Mouse (Mus musculus): ENCODE data around the gene Cpa1.

The Cpa1 gene

DNA sequence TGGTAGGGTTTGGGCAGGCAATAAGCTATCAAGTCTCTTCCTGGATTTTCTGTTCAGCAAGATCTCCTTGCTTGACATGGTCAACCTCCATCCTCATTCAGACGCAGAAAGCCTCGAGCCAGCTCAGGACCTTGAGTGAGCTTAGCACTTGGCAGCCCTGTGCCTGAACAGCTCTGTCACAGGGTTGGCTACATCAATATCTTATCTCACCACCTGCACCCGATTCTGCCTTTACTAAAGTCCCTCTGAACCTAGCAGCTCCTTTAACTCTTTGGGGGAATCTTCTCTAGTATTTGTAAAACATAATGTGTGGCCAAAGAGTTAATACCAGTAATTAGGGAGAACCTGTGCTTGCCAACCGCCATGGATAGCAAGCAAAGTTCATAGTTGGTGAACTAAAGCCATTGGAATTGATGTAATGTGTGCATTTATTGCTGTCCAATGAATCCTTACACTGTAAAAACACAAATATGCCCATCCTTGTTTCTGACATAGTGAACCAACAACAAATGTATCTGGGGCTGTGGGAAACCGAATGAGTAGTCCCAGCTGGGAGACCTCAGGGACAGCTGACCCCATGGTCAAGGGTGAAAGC is at the start of gene Cpa1:
Gene Cpa1 (plus strand): TSS at position 545 of the 595 bp plus-strand sequence.
- DNase-seq (ENCODE audit: low spot score in 2 of 2): no peak

DNA sequence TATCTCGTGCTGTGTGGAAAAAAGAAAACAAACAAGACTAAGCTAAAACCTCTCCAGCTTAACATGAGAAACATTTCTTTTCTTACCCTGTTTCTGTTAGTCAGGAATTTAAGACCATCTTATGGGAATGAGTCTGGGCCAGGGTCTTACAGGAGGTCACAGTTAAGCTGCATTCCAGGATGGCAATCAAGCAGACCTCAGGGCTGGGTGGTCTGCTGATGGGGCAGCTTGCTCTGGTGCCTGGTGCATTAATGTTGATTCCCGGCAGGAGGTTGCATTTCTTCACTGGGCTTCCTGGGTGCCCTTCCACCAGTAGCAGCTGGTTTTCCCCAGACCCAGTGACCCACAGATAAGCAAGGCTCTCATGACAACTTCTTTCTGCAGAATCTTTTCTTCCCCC is 49.2 kb upstream of the Cpa1 start:
- no peak for DNase-seq (ENCODE audit: low spot score in 2 of 2)

DNA sequence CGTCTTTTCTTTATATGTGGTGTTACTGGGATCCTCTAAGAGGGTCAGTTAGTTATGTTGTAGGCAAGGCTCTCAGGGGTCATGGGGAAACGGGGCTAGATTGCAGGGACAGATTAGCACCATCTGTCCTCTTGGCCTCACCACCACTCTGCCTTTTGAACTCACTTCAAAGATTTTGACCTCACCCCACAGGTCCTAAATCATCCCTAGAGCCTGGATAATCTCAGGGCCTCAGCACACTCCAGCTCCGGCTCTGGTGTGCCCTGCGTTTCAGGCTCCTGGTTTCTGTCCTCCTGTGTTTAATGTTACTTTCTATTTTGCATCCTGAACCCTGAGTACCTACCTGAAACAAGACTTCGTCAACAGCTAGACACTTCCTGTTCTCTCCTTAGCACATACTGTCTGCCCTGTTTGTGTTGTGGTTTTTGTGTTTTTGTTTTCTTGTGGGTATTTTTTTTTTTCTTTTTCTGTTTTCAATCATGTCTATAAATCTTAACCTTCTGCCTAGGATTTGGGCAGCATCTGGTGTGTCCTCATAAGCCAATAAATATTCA is 47.1 kb upstream of the Cpa1 start:
- DNase-seq (ENCODE audit: low spot score in 2 of 2): no peak

DNA sequence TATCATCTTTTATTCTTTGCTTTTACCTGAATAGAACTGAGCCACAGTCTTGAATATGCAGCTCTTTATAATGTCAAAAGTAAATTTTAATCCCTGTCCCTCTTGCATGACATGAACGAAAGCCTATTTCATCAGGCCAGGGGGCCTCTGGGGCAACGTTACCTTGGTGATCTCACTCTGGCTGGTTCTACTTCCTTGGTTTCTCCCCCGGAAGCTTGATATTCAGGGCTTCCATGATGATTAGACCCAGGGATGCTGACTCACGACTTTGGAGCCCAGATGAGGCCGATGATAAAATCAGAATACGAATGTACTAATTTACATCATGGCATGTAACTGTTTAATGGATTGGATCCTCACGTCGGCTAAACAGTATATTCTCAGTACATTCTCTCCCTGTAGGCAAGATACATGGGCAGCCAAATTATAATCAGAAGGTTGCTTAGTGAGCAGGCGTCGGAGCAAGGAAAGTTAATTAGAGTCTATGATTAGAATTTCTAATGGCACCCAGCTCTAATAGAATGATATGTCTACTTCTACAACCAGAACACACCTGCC is 46.5 kb upstream of the Cpa1 start:
- no peak for DNase-seq (ENCODE audit: low spot score in 2 of 2)

DNA sequence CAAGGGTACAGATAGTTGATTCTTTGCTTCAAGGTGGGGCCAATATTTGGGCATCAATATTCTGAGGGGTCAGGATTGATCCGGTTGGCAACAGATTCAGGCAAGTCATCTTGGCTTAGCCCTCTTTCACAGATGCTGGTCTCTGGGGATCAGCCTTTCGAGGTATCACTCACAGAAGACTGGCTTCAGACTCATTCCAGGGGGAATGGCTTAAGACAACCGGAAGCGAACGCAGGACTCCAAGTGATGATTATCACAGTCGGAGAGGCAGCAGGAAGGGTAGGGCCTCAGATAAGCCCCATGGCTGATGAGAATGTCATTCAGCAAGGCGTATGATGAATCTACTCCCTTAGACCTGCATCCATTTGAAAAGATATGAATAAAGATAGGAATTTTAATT is 44.7 kb upstream of the Cpa1 start:
- DNase-seq (ENCODE audit: low spot score in 2 of 2): no peak

DNA sequence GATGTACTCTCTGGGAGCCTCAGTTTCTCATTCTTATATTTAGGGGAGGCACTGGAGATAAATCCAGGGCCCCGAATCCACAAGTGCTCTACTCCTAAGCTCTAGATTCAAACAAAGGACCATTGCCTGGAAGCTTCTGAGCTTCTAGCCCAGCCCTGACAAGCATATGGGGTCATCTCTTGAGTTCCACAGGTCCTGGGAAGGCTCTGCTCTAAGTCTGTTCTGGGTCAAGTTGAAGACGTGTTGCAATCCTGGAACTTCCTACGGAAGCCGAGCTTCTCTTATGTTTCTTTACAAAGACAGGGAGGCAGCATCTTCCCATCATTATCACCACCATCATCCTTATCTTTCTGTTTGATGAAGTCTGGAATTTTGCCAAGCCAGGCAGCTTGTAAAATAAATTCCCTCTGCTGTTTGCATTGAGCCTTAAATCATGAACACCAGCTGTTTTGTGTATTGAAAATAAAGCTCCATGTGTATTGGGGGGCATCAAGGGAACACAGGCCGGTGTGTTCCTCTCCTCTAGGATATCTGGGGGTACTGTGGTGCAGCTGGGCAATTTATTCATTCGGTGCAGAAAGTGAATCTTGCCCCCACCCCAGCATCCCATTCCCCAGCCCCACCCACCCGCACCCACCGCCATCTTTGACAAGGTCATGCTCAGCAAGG is 42.7 kb upstream of the Cpa1 start:
- no peak for DNase-seq (ENCODE audit: low spot score in 2 of 2)

DNA sequence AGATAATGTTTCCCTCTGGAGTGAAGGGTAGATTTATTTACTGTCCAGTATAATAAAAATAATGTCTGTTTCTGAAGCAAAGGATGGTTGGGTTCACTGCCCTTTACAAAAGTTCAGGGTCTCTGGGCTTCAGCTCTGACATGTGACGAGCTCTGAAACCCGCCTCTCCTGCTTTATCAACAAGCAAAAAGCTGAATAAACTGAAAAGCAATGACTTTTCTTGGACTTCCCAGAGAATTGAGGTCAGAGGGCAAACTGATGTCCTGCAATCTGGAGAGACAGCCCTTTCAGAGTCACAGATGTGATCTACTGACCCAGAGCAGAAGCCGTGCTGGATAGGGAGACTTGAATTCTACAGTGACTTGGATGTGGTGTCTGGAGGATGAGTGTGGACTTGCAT is 39.0 kb upstream of the Cpa1 start:
- DNase-seq (ENCODE audit: low spot score in 2 of 2): no peak

DNA sequence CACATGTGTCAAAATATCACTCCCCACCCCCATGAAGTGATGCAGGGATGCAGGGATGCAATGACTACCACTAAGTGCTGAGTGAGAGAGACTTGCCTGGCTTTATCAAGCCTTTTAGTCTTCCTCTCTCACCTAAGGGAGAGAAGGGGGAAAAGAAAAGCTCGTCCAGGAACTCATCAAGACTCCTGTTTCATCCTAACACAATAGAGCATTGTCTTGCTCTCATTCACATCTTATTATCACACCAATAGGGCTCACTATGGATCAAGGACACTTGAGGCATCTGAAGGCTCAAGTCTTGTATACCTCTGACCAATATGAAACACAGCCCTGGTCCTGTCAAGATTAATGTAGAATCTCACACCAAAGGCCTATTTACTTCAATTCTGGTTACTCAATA is 38.0 kb upstream of the Cpa1 start:
- no peak for DNase-seq (ENCODE audit: low spot score in 2 of 2)

DNA sequence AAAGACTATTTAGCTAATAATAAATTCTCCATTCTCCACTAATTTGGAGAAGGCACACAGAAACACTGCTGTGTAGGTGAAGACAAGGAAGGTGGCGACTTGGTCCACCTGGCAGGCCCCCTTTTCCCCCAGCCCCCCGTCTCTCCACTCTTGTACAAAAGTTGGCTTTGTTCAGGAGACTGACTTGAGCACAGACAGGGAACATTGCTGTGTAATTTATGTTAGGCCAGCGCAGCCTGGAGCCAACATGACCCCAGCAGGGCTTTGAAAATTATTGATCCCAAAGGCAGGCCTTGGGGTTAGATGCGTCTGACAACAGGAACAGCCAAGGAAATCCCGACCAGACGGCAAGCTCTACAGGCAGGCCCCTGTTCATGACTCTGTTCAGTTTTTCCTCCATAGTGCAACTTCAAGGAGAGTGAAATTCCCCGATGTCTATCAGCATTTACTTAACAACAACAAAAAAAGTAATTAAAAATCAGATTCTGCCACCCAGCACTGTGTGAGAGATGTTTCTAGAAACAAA is 34.6 kb upstream of the Cpa1 start:
- no peak for DNase-seq (ENCODE audit: low spot score in 2 of 2)

DNA sequence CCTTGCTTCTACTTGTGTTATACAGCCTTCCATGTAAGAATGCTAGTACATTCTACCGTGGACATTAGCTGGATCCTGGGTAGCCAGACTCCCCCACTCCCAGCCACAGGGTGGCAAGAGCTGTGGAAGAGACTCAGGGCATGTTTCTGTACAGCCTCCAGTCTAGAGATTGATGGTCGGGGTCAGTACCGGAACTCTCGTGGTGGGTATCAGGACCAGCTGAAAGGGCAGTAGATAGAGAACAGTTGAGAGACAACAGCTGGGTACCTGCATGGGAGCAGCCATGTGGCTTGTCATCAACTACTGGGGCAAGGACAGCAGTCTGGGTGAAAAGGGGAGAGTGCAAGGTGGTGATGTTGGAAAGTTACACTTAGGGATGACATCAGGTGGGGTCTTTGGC is 33.9 kb upstream of the Cpa1 start:
- no peak for DNase-seq (ENCODE audit: low spot score in 2 of 2)

DNA sequence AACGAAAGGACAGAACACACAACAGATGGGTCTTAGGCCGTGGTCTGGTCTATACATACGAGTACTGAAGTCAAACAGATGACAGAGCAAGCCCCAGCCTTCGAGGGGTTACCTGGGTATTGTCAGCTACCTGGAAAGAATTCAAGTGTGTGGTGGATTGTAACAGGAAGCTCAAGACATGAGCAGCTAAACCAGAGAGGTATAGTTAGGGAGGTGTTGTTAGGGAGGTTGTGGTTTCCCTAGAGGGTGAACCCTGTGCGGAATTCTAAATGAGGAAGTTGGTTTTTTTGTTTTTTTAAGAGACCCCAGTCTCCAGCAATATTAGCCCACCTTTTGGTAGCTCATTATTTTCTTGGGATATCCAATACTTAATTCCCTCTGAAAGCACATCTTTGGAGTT is 33.3 kb upstream of the Cpa1 start:
- DNase-seq (ENCODE audit: low spot score in 2 of 2): no peak

DNA sequence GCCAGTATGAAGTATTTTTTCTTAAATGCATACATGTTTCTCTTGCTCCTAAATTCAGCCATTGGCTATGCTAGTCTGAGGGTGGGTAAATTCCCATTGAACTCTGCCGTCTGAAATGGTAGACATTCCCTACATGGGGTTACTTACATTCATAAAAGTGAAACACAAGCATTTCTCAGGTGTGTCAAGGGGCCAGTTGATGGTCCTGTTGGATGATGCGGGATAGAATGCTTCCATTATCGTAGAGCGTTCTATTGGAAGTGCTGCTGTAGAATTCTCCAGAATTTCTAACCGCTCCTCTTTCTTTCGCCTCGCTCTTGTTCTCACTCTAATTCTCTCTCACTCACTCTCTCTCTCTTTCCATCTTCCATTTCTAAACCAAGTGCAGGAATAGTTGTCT is 28.3 kb upstream of the Cpa1 start, which contains the start of gene Cpa5:
Gene Cpa5 (plus strand): TSS at position 301 of the 400 bp plus-strand sequence.
- DNase-seq (ENCODE audit: low spot score in 2 of 2): no peak

DNA sequence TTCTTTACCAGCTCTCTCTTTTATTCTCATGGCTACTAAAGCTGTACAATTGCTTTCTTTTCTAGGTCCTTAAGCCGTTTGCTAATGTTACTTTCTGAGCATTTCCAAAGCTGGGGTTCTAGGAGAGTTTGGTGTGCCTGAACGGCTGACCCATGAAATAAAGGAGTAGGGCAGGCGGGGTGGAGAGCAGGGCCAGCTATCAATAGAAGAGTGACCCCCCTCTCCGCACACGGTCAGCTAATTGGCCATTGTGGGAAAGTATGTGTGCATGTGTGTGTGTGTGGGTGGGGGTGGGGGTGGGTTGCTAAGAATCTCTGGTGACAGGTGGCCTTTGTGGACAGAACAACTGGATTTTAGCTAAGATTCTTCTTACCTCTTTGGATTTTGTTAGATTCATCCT is 27.8 kb upstream of the Cpa1 start:
- DNase-seq (ENCODE audit: low spot score in 2 of 2): no peak

DNA sequence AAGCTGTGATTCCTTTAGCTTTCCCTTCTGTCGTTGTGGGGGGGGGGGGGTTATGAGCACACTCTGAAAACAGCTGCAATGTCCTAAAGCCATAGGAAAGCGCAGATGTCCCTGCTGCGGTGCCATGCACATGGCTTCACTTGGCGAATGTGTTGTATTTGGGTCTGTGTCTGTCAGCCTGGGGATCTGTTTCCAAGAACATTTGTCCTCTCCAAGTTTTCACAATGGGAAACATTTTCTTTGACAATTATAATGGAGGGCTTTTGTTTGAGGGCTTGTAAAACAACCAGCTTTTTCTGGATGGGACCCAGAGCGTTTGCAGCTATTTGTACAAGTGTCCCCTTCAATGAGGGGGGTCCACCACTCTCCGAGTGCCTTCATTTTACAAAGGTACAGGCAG is 24.8 kb upstream of the Cpa1 start:
- DNase-seq (ENCODE audit: low spot score in 2 of 2): no peak

DNA sequence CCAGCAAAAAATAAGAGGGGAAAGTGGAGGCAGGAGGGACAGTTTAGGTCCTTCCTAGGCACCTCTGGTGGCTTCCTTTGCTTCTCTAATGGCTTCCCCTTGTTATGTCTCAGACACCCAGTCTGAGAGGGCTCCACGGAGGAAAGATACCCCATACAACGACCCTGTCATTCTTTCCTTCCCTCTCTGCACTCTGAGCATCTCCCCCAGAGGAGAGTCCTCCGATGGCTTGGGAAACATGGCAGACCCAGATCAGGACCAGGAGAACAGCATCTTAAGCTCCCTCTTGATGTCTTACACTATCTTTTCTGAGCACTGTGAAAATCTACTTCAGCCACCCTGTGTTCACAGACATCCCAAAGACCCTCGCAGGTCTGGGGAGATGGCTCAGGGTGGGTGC is 23.3 kb upstream of the Cpa1 start:
- DNase-seq (ENCODE audit: low spot score in 2 of 2): no peak

DNA sequence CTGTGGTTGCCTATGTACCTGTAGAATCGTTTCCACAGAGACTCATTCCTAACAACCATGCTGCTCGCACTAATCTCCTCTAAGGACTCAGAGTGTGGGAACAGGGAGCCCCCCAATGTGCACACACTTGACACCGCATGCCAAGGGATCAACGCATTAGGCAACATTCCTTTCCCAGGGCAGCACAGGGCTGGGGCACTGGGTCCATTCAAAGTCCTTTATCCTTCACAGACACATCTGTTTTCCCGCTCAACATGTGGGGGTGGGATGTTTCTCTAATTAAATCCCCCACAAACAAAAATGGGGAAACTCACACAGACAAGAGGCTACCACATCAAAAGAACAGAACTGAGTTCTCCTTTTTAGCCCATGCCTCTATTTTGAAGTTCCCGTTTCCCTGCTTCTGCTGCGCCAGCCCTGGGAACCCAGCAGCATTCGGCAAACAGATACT is 22.5 kb upstream of the Cpa1 start:
- DNase-seq (ENCODE audit: low spot score in 2 of 2): no peak

DNA sequence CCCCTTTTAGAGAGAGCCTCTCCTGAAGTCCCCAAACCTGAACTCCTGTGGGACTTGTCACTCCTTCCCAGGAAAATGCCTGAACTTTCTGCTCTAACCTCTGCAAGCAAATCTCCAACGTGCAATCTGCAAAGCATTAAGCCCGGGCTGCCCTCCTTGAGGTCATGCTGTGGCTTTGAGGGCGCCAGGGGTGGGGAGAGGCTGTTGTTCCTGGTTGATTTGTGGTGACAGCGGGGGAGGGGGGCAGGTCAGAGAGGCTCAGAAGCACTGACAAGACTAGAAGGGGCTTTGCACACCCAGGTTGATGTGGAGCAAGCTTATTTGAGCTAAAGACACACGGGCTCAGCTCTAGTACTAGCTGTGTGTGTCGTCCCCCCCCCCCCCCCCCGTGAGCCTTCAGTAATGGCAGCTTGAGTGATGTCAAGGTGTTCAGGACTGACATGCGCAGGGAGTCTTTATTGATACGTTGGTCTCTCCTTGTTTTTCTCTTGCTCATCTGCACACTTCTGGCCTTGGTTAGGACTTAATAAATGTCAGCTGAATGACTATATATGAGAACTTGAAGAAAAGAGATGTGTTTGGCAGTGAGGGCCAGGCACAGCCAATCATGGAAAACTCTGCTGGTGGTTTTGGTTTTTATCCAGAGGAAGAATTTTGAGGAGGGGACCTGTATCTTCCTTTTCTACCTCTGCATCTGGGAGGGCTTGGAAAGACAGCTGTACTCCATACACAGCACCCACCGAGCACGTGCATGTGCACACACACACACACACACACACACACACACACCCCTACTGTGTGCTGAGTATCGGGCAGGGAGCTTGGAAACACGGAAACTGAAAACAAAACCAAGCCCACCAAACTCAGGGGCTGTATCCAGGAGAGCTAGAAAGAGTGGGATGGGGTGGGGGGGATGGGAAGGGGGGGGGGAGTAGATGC is 21.7 kb upstream of the Cpa1 start:
- DNase-seq (ENCODE audit: low spot score in 2 of 2): no peak

DNA sequence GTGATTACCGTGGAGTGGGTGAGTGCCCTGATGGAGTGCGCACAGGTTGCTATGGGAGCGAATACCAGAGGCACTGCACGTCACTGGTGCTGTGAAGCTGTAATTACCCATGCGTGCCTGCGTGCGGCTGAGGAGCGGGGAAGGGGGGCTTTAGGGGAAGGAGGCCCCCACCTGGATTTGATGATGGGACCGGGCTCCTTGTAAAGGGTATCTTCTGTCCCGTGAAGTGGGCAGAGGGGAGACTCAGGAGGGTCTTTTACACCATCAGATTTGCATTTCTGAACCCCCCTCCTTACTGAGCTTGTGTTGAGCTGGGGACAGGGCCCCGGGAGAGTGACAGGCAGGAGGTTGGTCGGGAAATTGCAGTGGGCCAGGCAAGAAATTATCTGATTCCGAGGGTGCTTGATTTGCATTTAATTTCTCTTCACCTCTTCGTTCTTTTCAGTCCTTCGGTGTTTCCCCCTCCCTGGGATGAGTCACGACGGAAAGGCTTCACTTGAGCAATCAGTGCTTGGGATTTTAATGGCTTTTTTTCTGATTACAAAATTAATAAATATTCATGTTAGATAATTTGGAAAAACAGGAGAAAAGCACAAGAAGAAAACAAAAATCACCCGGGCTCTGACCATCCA is 20.9 kb upstream of the Cpa1 start:
- peak; percentile 47 to 72 for DNase-seq (ENCODE audit: low spot score in 2 of 2)

DNA sequence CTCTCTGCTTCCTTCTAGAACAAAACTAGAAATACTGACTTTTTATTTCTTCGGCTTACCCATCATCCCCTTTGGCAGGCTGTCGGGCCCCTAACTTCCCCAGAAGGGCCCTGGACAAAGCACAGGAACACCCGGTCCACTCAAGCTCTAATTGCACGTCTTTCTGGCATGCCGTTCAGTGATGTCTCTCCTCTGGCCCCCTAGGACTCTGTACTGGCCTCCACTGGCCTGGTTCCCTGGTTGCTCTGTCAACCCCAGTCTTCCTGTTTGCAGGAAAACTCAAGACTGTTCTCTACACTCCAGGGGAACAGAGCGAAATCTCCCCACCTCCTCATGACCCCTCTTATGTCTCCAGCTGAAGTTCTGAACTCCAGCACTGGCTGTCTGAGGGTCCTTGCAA is 20.3 kb upstream of the Cpa1 start:
- no peak for DNase-seq (ENCODE audit: low spot score in 2 of 2)

DNA sequence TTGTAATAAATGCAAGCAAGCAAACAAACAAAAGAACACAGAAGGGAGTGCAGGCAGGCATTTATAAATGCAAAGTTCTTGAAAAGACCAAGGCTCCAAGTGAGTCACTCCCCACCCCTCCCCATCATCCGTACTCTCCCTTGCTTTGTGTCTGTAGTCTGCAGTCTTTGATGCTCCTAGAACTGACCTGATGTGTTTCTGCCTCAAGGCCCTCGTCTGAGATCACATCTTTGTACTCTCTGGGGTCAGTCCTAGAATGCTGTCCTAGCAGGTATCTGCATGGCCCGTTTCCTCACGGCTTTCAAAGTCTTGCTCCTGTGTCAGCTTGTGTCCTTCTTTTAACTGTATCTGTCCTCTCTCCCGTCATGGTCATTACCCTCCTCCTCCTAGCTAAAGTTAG is 19.4 kb upstream of the Cpa1 start:
- no peak for DNase-seq (ENCODE audit: low spot score in 2 of 2)

DNA sequence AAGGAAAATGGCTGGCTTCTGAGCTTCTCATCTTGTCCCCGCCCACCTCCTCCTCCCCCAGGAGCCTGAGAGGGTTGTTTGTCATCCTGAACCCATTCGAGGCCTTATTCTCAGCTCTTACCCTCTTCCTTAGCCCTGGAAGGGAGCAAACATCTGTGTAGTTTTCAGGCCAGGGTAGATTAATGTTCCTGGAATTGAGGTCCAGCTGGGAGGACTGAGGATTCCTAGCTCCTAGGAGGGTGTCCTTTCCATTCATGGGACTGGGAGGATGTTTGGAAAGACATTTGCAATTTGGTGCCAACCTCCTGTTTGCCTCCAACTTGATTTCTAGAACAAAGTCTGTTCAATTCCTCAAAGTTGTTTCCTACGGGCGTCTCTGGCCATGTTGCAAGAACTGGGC is 18.4 kb upstream of the Cpa1 start:
- no peak for DNase-seq (ENCODE audit: low spot score in 2 of 2)
